Mouse (Mus musculus) testis, postnatal 10 days (tissue): ENCODE results near the gene Mup6.
A peak's percentile ranks its signal among the peaks of the same experiment; 100 is the strongest.
"Not testable (repeated sequence)": the region's sequence is repeated elsewhere in the genome, so short reads cannot be mapped to it uniquely, and the experiment has no call there.

Source experiments
- DNase-seq: peaks from one replicate; pipeline ENCODE4 v3.0.0; 2021; ENCODE audit warnings: low spot score

The Mup6 gene

GRCm38 (mm10) chr4:59963405-59964344 is at the start of gene Mup6:
Gene Mup6, plus strand, starts transcription at chr4:59964294.
- no peak for DNase-seq

DNA sequence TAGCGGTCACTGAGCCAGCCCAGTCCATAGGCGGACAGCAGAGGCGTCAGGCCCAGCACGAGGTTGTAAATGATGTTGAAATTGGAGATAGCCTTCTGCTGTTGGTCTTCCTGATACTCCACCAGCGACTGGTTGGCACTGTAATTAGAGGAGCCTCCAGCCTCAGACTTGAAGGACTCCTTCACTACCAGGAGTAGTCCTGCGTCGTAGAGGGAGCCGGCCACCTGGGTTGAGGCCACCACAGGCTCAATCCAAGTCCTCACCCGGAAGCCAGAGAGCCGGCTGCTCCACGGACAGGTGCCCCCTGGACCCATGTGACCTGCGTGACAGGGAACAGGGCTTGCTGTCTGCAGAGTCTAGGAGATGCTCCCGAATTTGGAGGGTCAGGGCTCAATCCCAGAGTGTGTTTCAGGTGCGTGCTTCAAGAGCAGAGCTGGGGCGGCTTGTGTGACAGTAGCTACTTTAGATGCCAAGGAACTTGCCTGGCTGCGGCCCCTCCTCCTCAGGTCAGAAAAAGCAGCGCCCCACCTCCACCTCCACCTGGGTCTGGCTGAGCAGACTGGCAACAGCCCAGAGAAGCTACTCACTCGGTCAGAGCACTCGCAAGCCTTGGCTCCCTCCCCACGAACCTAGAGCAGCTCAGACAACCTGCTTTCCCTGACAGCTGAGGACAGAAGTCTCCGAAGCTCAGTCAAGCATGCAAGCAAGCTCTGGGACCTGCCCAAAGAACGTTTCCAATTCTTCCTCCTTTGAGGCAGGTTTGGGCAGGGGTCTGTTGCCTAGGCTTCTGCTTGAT is 49.3 kb upstream of the Mup6 start, which contains the start of gene Slc46a2:
Gene Slc46a2, minus strand, starts transcription at position 449 of the 796 bp plus-strand sequence.
- no peak for DNase-seq

GRCm38 (mm10) chr4:59917966-59918365 is 46.1 kb upstream of the Mup6 start:
- no peak for DNase-seq

DNA sequence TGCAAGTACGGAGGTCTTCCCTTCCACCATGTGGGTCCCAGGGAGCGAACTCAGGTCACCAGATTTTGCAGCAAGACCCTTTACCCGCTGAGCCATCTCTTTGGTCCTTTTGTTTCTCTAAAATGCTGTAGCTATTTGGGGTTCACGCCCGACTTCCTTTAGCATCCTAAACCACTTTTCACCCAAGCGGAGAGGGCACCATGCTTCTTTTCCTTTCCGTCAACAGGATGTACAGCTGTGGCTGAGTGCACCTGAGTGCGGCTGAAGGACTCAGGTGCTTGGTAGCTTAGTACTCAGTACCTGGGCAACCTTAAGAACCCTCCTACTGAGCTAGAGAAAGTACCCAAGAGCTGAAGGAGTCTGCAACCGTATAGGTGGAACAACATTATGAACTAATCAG is 39.0 kb upstream of the Mup6 start:
- DNase-seq: no peak

- DNase-seq: no peak
These were observed 36.4 kb upstream of the Mup6 start for GRCm38 (mm10) chr4:59927666-59928065.

- DNase-seq: peak; percentile 79
These were observed 35.7 kb upstream of the Mup6 start for GRCm38 (mm10) chr4:59928347-59928746.

GRCm38 (mm10) chr4:59932505-59933281 is 31.4 kb upstream of the Mup6 start:
- DNase-seq: no peak

GRCm38 (mm10) chr4:59937543-59937942 is 26.6 kb upstream of the Mup6 start:
- no peak for DNase-seq

DNA sequence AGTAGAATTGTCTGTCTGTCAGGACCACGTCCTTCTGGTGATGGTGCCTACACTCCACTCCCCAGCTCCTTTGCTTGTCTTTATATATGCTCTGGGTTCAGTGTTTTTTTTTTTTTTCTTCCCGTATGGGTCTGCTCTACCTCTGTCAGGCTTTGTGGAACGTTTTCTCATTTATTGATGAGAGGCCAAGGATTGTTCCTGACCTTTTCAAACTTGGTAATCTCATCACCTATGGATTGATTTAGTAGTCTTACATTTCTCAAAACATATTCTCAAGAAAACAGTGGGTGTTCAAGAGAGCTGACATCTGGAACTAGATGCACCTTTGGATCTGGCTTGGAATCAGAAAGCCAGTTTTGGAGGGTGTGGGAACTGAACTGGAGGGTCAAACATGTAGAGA is 3.5 kb upstream of the Mup6 start, which contains the start of gene Mup4:
Gene Mup4, minus strand, starts transcription at position 101 of the 400 bp plus-strand sequence.
- DNase-seq: no peak

DNA sequence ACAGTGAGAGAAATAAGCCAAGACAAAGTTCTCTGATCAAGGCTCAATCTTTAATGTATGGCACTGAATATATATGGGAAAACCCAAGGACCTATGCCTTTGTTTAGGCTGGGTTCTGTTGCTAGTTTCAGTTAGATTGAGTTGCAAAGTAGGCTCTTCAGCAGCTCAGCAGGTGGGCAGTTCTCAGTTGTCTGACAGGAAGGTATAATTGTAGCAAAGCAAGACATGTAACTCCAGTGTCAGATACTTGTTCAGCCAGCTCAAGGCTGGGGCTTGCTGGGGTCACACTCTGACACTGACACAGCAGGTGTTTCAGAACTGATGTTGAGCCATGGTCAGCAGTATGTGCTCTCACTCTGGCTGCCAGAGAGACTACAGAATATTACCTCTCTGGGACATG is 33.8 kb downstream of the Mup6 start:
- not testable (repeated sequence) for DNase-seq

- DNase-seq: not testable (repeated sequence)
These were observed 56.0 kb downstream of the Mup6 start for GRCm38 (mm10) chr4:60020141-60020540.

DNA sequence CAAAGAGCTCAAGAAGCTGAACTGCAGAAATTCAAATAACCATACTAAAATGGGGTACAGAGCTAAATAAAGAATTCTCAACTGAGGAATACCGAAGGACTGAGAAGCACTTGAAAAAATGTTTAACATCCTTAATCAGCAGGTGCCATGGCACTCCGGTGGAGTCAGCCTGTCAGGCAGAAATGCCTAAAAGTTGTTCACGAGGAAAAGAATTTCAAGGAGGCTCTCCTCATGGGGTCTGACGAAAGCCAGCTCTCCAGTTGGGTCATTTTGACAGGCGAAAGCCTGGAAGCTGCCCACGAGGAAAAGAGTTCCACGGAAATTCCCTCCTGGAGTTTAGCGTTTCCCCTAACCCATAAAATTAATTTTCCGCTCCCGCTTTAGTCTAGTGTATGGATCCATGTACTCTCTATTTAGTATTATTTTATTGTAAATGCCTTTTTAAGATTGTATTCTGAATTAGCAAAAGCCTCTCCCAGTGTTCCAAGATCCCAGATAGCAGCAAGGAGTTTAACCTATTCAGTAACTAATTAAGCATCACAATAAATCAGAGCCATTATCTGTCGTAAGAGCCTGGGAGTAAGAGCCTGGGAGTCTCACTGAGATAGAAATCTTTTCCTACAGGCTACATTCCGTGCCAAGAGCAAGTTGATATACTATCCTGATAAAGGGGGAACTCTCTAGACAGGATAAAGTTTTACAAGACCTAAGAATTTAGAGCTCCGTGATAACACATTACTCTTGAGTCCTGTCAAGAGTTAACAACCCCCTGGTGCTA is 65.4 kb downstream of the Mup6 start:
- DNase-seq: not testable (repeated sequence)
